Mouse (Mus musculus) testis, adult 2 months (tissue): Measurements from ENCODE around the gene Pex5l.

Experiments used
- CTCF ChIP-seq: fragments of 200-500 bp; IDR thresholded peaks from 2 replicates; pipeline ENCODE4 v1.5.1; 2012; ENCODE audit warnings: low read depth, mild to moderate bottlenecking, inconsistent platforms, low read length, moderate library complexity; ENCODE audit not compliant: control insufficient read depth, insufficient read depth, insufficient replicate concordance
- POLR2A ChIP-seq: fragments of 200-500 bp; IDR thresholded peaks from 2 replicates; pipeline ENCODE4 v1.6.1; 2012; ENCODE audit warnings: low read depth, mild to moderate bottlenecking, inconsistent platforms, low read length, moderate library complexity; ENCODE audit not compliant: control insufficient read depth

DNA sequence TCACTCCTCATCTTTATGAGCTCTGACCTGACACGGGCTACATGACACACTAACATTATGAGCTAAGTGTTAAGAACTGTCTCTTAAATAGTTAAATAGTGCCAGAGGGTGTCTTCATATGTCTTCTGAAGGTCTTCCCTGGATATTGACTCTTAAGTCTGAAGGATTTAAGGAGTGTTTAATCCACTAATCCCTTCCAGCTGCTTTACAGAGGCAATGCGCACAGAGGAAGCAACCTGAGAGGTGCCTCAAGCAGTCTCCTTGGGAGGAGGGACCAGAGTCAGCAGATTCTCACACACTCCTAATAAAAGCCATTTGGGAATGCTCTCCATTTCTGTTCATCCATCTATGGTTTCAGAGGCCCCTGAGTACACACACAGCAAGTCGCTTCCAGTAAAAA, 157.9 kb downstream of the Pex5l start:
- no peak for TF ChIP-seq POLR2A
- TF ChIP-seq CTCF = no peak
